Mouse (Mus musculus) embryonic facial prominence, embryonic 15.5 days (tissue): ENCODE measurements around the gene Rasal3. TPM values are rescaled to one million over a fixed set of nuclear protein-coding genes. Genes with fewer than 3 reads are reported as not detected.

Experiments
- ATAC-seq: fragments of 200-750 bp; cut with Nextera tagmentation; 2 replicates; pipeline ENCODE4 v1.8.0; 2017; ENCODE audit warnings: low read depth, moderate TSS enrichment; ENCODE audit not compliant: insufficient number of reproducible peaks, low FRiP score, low TSS enrichment
- H3K27ac ChIP-seq: fragments of 300-500 bp; sonication (generic); replicated peaks from 2 replicates; pipeline ENCODE4 v1.5.1; 2015; ENCODE audit warnings: mild to moderate bottlenecking, inconsistent platforms
- H3K27me3 ChIP-seq: fragments of 300-500 bp; sonication (generic); 2 replicates; pipeline ENCODE4 v1.6.1; 2015; ENCODE audit warnings: inconsistent platforms
- H3K36me3 ChIP-seq: fragments of 300-500 bp; sonication (generic); 2 replicates; pipeline ENCODE4 v1.6.1; 2015; ENCODE audit warnings: mild to moderate bottlenecking, inconsistent platforms
- H3K4me1 ChIP-seq: fragments of 300-500 bp; sonication (generic); 2 replicates; pipeline ENCODE4 v1.6.1; 2015; ENCODE audit warnings: inconsistent platforms
- H3K4me2 ChIP-seq: fragments of 300-500 bp; sonication (generic); replicated peaks from 2 replicates; pipeline ENCODE4 v1.6.1; 2015; ENCODE audit warnings: mild to moderate bottlenecking, inconsistent platforms
- H3K4me3 ChIP-seq: fragments of 300-500 bp; sonication (generic); replicated peaks from 2 replicates; pipeline ENCODE4 v1.5.1; 2015; ENCODE audit warnings: mild to moderate bottlenecking, inconsistent platforms
- H3K9ac ChIP-seq: fragments of 300-500 bp; sonication (generic); 2 replicates; pipeline ENCODE4 v1.6.1; 2015; ENCODE audit warnings: inconsistent platforms
- H3K9me3 ChIP-seq: fragments of 300-500 bp; sonication (generic); replicated peaks from 2 replicates; pipeline ENCODE4 v1.6.1; 2016; ENCODE audit warnings: inconsistent platforms
- WGBS: fragments of 180-500 bp; shearing (Covaris S2); methylation state at CpG from one replicate; pipeline ENCODE4 v1.1.7; 2015; 5-methylcytosine and 5-hydroxymethylcytosine counted together
- polyA plus RNA-seq: library from polyadenylated mRNA; unstranded; fragments of >200 nt; fragmentation: Nextera tagmentation; extraction: Ambion mirVana; gene quantifications from 2 replicates; pipeline ENCODE4 v1.2.1, GENCODE M21; 2015

Gene Rasal3
- polyA plus RNA-seq, 1 experiment from 2014 or later, result 1.8 TPM

DNA sequence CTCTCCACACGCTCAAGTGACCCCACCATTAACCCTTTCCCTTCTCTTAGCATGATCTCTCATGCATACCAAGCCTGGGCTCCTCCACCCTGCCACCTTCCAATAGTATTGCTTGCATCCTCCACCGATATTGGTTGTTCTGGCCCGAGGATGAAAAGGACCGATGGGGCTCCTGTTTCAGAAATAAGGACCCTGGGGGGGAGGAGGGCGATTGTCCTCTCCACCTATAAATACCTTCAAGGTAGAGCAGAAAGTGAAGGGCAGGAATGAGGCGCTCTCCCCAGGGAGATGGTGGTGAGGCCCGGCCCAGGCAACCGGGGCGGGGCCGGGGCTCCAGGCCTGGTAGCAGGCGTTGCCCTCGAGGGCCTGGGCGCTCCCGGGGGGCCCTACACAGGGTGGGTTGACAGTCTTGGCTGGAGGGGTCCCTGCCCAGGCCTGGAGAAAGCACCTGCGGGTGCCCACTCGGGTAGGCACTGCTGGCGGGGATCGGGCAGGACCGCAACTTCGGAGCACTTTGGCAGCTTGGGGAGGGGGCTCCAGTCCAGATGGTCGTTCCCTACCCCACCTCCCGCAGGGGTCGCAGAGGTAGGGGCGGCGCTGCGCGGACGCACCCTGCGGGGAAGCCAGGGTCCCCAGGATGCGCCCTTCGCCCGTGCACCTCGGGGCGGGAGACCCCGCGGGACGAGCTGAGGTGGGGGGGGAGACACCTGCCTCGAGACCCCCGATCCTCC, 14.8 kb downstream of the Rasal3 start:
- Histone ChIP-seq H3K4me2 (peak overlapping the region; percentile 96), H3K27me3 (peaks cover 31% of the 10 kb centered on the region), H3K4me3 (peak overlapping the region; percentile 73), H3K36me3 (peaks cover 24% of the 10 kb centered on the region), H3K9me3 (no peaks in the 10 kb centered on the region), H3K9ac (peak overlapping the region; percentile 63), H3K4me1 (peaks cover 21% of the 10 kb centered on the region), H3K27ac (peak overlapping the region; percentile 79)
- WGBS, result under 1% methylated on average over 29 of the region's 39 CpGs
- ATAC-seq, result peak; percentile 45

DNA sequence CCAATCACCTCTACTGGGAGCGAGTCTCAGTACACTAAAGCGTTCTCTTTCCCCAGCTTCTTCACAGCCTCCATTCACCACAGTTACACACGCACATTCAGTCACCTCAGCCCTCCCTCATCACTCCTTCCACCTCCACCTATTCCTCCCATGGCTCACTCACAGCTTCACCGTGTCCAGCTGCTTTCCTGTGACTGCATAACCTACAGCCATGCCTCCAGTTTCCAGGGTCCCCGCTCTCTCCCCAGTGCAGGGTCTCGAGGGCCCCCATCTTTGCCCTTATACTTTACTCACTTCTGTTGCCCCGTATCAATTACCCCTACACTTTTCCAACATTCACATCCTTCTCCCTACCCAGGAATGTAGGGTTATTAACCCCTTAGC, 15.4 kb downstream of the Rasal3 start:
- Histone ChIP-seq H3K27me3 (peaks cover 26% of the 10 kb centered on the region), H3K9ac (no peak overlapping the region), H3K9me3 (no peaks in the 10 kb centered on the region), H3K27ac (no peak overlapping the region), H3K4me2 (peak overlapping the region; percentile 96), H3K36me3 (peaks cover 24% of the 10 kb centered on the region), H3K4me3 (peak overlapping the region; percentile 73), H3K4me1 (peaks cover 21% of the 10 kb centered on the region)
- no peak for ATAC-seq
- WGBS, result 31% methylated on average over 7 of the region's 7 CpGs

DNA sequence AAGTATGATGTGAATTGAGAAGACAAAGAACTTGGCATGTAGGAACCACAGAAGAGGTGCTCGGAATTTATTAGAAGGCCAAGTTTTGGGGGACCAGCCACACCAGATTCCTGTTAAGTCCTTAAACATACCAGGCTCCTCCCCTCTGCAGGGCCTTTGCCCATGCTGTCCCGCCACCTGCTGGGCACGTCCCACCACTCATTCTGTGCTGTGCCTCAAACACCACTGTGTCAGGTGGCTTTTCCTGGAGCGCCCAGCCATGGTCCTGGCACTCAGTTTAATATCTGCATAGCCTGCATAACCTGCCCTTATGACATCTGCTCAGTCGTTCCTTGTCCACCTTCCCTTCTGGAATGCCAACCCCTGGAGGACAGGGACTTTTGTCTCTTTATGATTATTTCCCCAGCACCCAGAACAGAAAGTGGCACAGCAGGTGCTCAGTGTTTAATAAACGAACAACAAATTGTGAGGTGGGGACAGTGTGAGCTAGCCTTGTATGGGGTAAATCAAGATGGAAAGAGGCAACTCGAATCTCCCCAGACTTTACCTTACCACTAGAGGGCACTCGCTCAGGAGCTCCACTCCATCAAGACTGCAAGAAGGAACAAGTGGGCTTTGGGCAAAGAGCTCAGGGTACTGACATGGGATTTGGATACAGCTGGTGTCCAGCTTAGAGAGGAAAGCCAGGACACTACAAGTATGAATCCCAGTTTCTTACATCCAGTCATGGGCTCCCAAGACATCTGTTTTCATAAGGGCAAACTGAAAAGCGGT, 16.5 kb downstream of the Rasal3 start:
- WGBS, result 63% methylated on average over 9 of the region's 9 CpGs

GRCm38 (mm10) chr17:32383661-32384060, 19.7 kb downstream of the Rasal3 start:
- Histone ChIP-seq H3K4me3 (no peak overlapping the region), H3K4me2 (no peak overlapping the region), H3K27me3 (no peaks in the 10 kb centered on the region), H3K27ac (no peak overlapping the region), H3K4me1 (peaks cover 15% of the 10 kb centered on the region), H3K9me3 (no peaks in the 10 kb centered on the region), H3K36me3 (peaks cover 26% of the 10 kb centered on the region), H3K9ac (no peak overlapping the region)
- no peak for ATAC-seq
- 94% methylated on average over 5 of the region's 5 CpGs for WGBS

More for the DNA sequence above, 16.5 kb downstream of the Rasal3 start:
- no peaks in the 10 kb centered on the region for H3K9me3 ChIP-seq
- no peak overlapping the region for H3K9ac ChIP-seq
- no peak overlapping the region for H3K27ac ChIP-seq
- peaks cover 16% of the 10 kb centered on the region for H3K4me1 ChIP-seq
- no peak overlapping the region for H3K4me3 ChIP-seq
- no peak overlapping the region for H3K4me2 ChIP-seq
- H3K36me3 ChIP-seq, result peaks cover 24% of the 10 kb centered on the region
- peaks cover 14% of the 10 kb centered on the region for H3K27me3 ChIP-seq
- no peak for ATAC-seq

DNA sequence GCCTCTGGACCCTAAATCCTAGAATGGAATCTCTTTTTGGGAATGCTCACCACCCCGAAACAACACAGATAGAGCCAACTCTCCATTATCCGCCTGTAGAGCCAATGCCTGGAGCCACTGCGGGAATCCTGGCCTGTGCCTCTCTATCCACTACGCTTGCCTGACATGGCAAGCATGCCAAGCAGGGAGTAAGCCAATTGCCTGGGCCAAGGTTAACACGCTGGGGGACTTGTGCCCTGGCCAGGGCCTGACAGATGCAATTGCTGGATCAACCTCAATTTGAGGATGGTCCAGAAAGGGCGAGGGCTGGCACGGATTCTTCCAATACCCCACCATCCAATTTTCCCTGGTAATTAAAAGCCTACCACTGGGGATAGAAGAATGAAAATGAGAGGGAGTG, 20.8 kb downstream of the Rasal3 start:
- no peaks in the 10 kb centered on the region for H3K27me3 ChIP-seq
- no peak overlapping the region for H3K9ac ChIP-seq
- no peak for ATAC-seq
- no peak overlapping the region for H3K4me2 ChIP-seq
- no peak overlapping the region for H3K27ac ChIP-seq
- H3K4me1 ChIP-seq, result peaks cover 5% of the 10 kb centered on the region
- no peak overlapping the region for H3K4me3 ChIP-seq
- 82% methylated on average over 7 of the region's 7 CpGs for WGBS
- H3K9me3 ChIP-seq, result no peaks in the 10 kb centered on the region
- peaks cover 36% of the 10 kb centered on the region for H3K36me3 ChIP-seq

DNA sequence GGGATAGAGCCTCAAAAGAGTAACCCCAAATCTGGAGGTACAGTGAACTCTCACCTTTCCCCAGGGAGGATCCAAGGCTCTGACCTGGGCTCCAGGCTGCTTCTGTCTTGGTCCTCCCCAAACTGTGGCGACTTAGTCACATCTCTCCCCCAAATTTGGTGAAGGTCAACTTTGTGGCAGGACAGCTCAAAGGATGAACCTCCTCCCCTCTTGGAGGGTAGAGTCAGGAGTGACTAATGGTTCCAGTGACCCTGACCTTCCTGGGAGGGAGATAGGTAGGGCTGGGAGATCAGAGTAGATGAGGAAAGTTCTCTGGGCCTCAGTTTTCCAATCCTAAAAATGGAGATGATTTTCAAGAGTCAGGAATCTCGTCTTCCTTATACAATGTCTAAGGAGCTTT, 24.6 kb downstream of the Rasal3 start:
- Histone ChIP-seq H3K9ac (no peak overlapping the region), H3K4me3 (no peak overlapping the region), H3K27ac (no peak overlapping the region), H3K4me1 (no peaks in the 10 kb centered on the region), H3K9me3 (no peaks in the 10 kb centered on the region), H3K4me2 (no peak overlapping the region), H3K36me3 (peaks cover 15% of the 10 kb centered on the region), H3K27me3 (no peaks in the 10 kb centered on the region)
- WGBS, result 76% methylated on average over 2 of the region's 2 CpGs
- ATAC-seq, result no peak

DNA sequence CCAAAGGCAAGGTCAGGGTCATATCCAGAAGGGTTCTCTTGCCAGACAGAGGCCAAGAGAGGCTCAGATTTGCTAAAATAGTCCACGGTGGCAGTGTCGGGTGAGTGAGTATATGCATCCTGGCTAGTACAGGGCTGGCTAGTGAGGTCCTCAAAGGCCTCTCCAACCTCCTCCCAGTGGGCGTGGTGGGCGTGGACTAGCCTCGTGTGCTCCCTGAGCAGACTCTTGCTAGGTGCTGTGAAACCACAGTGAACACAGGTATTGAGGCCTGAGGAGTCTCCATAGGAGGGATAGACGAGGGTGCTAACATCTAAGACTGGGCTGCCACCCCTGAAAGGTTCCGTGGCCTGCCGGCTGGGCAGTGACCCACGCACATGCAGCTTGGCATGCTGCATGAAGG, 26.2 kb downstream of the Rasal3 start:
- no peak for ATAC-seq
- H3K9me3 ChIP-seq, result no peaks in the 10 kb centered on the region
- H3K4me2 ChIP-seq, result no peak overlapping the region
- H3K27ac ChIP-seq, result no peak overlapping the region
- no peak overlapping the region for H3K9ac ChIP-seq
- no peaks in the 10 kb centered on the region for H3K4me1 ChIP-seq
- no peaks in the 10 kb centered on the region for H3K27me3 ChIP-seq
- no peak overlapping the region for H3K4me3 ChIP-seq
- WGBS, result 83% methylated on average over 9 of the region's 9 CpGs
- H3K36me3 ChIP-seq, result peaks cover 15% of the 10 kb centered on the region

- Histone ChIP-seq H3K27me3 (no peaks in the 10 kb centered on the region), H3K9me3 (no peaks in the 10 kb centered on the region), H3K36me3 (peaks cover 15% of the 10 kb centered on the region), H3K4me3 (no peak overlapping the region), H3K4me2 (no peak overlapping the region), H3K9ac (no peak overlapping the region), H3K4me1 (no peaks in the 10 kb centered on the region), H3K27ac (no peak overlapping the region)
- ATAC-seq, result no peak
- WGBS, result 70% methylated on average over 15 of the region's 15 CpGs
Measured at GRCm38 (mm10) chr17:32376475-32376874, 26.9 kb downstream of the Rasal3 start.

DNA sequence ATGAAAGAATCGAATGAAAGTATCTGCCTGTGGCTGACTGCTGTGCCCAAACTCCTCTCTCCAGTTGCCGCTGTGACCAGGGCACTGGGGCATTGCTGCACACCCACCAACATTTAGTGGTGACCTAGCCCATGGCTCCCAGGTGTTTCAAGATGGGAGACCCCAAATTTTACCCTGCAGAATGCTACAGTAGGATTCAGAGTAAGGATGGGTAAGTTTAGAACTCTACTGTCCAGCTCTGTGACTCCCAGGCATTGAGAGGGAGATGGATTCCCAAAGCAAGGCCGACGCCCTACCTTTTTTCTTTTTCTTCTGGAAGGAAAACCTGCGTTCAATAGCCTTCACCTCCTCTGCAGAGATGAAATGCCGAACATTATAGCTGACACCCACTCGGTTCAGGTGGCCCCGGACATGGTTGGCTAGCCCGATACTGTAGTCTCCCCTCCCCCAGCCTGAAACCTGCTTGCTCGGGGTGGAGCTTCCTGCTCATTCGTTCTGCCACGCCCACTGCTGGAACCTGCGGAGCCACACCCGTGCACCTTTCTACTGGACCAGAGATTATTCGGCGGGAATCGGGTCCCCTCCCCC, 34.3 kb downstream of the Rasal3 start:
- peak overlapping the region; percentile 35 for H3K4me3 ChIP-seq
- H3K4me1 ChIP-seq, result peaks cover 6% of the 10 kb centered on the region
- H3K36me3 ChIP-seq, result no peaks in the 10 kb centered on the region
- H3K9ac ChIP-seq, result 0 out of 2 replicates have a peak overlapping the region, but pooled peaks have one; percentile 6
- 13% methylated on average over 13 of the region's 17 CpGs for WGBS
- ATAC-seq, result peak; percentile 25; the same call in 1 of the 2 replicates
- H3K4me2 ChIP-seq, result peak overlapping the region; percentile 41
- H3K9me3 ChIP-seq, result no peaks in the 10 kb centered on the region
- no peak overlapping the region for H3K27ac ChIP-seq
- no peaks in the 10 kb centered on the region for H3K27me3 ChIP-seq

DNA sequence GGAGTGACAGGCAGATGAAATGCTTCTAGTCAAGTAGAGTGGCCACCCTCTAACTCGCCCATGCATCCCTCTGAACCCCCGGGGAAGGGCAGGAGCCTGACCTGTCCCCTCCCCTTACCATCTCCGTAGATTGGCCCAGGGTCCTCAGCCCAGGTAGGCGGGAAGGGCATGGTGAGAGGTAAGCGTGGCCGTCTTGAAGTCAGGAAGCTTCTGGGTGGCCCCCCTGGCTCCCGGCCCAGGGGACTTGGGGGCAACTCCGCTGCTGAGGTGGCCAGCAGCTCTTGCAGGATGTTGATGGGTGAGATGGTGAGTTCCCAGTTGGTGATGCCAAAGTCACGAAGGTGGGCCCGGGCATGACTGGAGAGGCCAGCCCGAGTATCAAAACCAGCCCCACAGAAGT, 35.7 kb downstream of the Rasal3 start:
- no peak for ATAC-seq
- Histone ChIP-seq H3K27ac (no peak overlapping the region), H3K4me3 (no peak overlapping the region), H3K4me1 (peaks cover 16% of the 10 kb centered on the region), H3K9ac (no peak overlapping the region), H3K27me3 (no peaks in the 10 kb centered on the region), H3K9me3 (no peaks in the 10 kb centered on the region), H3K36me3 (no peaks in the 10 kb centered on the region), H3K4me2 (no peak overlapping the region)
- WGBS, result 87% methylated on average over 11 of the region's 11 CpGs

- no peaks in the 10 kb centered on the region for H3K27me3 ChIP-seq
- H3K4me3 ChIP-seq, result peak overlapping the region; percentile 94; the same call in 1 of the 2 replicates
- 82% methylated on average over 1 of the region's 1 CpGs for WGBS
- no peak overlapping the region for H3K4me2 ChIP-seq
- peaks cover 21% of the 10 kb centered on the region for H3K4me1 ChIP-seq
- ATAC-seq, result no peak
- H3K27ac ChIP-seq, result no peak overlapping the region
- peaks cover 23% of the 10 kb centered on the region for H3K36me3 ChIP-seq
- H3K9me3 ChIP-seq, result no peaks in the 10 kb centered on the region
- no peak overlapping the region for H3K9ac ChIP-seq
Measured at GRCm38 (mm10) chr17:32365296-32365695, 38.1 kb downstream of the Rasal3 start.
